Mouse (Mus musculus) lung, postnatal 25 days (tissue): ENCODE results near the gene Elavl2.
"Not testable (repeated sequence)": the region's sequence is repeated elsewhere in the genome, so short reads cannot be mapped to it uniquely, and the experiment has no call there.

Experiments used
- DNase-seq: peaks from one replicate; pipeline ENCODE4 v3.0.0; 2022; ENCODE audit warnings: low spot score

Elavl2 gene

DNA sequence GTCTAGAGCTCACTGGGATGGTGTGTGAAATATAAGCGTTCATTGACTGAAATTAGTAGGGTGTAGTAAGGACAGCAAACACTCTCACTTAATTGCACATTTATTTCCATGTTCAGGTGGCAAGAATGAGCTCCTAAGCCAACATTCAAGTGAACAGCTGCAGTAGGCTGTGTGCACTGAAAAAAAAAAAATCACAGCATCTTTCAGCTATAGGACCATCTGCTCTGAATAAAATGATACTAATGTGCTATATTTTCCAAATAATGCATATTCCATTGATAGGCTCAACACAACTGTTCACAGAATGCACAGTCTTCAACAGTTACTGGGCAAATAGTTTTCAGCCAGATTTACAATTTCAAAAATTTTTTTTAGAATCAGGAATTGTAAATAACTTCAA is 89.8 kb downstream of the Elavl2 start:
- no peak for DNase-seq

DNA sequence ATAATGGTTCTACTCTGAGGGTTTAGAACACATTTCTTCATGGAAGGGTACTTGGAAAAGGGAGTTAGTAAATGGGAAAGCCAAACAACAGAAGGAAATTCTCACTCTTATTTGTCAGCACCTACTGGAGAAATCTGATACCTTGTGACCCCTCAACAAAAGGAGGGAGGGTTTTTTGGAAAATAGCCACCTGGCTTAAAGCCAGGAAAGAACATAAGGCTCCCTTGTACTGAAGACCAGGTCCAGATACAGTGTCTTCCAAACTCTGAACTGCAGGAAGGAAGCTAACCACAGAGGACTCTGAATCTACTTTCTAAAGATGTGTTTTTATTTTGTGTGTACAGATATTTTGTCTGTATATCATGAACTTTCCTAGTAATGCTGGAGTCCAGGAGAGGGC is 102.9 kb downstream of the Elavl2 start:
- no peak for DNase-seq

- no peak for DNase-seq
These were observed 105.3 kb downstream of the Elavl2 start for GRCm38 (mm10) chr4:91295317-91295716.

DNA sequence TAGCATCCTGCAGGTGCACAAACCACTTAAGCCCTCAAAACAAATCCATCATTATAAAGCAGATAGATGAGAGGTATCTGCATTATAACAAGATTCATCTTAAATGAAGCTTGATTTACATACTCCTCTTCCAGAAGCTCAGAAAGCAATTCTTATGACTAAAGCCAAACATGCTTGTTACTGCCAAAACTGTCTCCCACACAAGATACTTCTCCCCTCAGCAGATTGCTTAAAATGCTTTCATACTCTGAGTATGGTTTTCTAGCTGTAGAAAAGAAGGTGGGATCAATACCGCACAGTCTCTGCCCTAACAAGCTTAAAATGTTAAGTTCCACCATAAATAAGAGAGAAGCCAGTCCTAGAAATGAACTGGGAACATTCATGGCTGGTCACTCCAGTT is 109.1 kb downstream of the Elavl2 start:
- DNase-seq = no peak

DNA sequence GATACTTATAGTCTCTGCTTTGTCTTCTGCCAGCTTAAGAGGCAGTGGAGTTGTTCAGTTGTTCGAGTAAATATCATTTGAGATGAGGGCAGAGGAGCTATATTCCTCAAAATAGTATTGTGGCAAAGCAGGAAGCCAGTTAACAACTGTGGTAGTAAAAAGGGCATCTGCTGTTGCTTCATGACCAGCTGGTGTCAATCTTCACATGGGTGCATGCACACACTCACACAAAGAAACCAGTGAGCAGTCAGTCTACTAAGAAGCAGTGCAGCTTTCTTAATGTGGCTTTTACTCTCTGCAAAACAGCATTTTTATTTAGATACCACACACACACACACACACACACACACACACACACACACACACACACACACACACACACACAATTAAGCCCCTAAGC is 110.2 kb downstream of the Elavl2 start:
- DNase-seq = no peak

DNA sequence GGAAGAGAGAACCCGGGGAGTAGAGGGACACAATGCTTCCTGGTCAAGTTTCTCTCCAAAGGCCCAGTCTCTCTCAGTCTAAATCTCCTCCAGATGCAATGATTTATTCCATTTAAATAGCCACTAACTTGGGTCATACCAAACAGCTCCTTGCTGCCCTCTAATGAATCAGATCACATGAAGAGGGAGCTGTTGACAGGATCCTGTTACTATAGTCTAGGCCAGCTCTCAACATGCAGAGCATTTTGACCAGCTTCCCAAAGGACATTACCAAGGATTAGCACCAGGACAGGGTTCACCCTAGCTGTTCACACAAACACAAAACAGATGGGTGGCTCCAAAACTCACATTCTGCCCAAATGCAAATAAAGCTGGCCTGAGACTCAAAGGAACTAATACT is 111.4 kb downstream of the Elavl2 start:
- no peak for DNase-seq

GRCm38 (mm10) chr4:91268390-91268789 is 132.2 kb downstream of the Elavl2 start:
- DNase-seq = no peak

DNA sequence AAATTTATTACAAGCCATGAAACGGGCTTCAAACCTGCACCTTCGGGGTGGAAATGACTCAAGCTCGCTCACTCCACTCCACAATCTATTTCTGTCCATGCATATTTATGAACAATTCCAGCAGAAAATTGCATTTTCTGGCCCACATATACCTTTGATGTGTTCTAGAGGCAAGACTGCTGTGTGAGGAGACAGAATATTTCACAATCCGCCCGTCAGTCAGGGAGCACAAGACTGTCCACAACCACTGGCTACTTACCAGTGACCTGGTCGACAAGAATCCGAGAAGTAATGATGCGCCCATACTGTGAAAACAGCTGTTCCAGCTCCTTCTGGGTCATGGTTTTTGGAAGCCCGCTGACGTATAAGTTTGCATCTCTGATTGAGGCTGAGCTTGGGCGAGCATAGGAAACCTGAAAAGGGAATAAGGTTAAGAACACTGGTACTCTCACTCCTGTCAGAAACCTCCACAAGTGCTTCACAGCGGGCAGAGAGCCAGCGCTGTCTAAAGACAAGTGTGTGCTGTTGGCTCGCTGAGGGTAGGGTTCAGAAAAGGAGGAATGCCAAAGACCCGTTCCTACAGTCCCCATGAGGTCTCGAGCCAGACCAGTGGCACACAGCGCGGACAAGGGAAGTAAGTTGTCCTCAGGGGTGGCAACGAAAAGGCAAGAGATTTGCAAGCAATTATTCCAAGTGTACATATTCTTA is 136.7 kb downstream of the Elavl2 start:
- DNase-seq = no peak

DNA sequence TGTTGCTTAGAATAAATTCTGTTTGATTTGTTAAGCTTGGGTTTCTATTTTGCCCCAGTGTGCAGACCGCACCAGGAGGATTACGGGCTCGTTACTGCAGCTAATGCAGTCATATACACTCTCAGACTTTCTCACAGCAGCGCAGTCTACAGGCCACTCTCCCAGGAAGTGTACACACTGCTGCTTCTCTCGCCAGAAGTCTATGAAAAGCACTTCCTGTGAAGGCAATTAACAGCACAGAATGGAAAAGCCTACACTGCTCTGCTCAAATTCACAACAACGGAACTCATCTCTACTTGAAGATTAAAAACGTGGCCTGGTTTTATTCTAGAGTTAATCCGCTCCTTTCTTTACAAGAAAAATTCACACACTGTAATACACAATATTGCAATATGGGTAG is 137.7 kb downstream of the Elavl2 start:
- no peak for DNase-seq

DNA sequence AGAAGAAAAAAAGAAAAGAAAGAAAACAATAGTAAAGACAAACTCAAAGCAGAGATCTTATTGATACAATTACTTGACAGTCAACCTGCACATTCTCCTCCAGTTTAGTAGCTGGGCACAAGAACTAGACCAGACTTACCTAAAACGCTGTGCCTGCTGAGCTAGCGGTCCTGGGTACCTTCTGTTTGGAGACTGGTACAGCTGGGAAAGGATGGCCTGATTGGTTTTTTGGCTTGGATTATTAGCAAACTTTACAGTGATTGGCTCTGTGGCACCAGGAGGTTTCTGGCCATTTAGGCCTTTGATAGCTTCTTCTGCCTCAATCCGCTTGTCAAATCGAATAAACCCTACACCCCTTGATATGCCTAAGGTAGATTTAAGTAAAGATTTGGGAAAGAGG is 140.0 kb downstream of the Elavl2 start:
- DNase-seq = no peak

- no peak for DNase-seq
These were observed 151.9 kb downstream of the Elavl2 start for GRCm38 (mm10) chr4:91248650-91249049.

DNA sequence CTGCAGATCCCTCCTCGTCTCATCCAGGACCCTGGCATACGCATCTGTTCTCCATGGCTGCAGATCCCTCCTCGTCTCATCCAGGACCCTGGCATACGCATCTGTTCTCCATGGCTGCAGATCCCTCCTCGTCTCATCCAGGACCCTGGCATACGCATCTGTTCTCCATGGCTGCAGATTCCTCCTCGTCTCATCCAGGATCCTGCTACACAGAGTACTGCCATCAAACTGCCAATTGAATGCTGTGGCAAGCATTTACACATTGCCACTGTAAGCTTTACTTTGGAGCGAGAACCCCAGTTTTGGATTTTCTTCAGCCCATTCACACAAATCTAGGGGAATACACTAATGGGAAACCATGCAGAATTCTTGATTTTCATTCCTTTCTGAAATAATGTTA is 155.4 kb downstream of the Elavl2 start:
- DNase-seq = not testable (repeated sequence)

DNA sequence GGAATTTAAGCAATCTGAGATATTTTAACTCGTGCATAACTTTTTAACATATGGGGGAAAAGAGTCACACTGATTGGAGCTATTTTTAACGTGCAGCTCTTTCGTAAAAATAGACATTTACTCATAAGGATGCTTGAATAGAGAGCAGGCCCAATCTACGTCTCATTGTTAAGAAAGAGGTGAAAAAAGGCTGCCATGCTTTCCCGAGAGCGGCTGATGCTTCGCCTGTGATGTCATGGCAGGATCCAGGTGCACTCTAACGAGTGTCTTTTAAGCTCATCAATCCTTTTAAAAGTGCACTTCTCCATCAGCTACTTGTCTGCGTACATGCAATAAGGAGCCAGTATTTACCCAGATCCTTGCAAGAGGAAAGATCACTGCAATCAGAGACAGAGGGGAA is 156.0 kb downstream of the Elavl2 start:
- no peak for DNase-seq

- no peak for DNase-seq
These were observed 156.7 kb downstream of the Elavl2 start for GRCm38 (mm10) chr4:91243896-91244295.

- no peak for DNase-seq
These were observed 161.7 kb downstream of the Elavl2 start for GRCm38 (mm10) chr4:91238739-91239485.

DNA sequence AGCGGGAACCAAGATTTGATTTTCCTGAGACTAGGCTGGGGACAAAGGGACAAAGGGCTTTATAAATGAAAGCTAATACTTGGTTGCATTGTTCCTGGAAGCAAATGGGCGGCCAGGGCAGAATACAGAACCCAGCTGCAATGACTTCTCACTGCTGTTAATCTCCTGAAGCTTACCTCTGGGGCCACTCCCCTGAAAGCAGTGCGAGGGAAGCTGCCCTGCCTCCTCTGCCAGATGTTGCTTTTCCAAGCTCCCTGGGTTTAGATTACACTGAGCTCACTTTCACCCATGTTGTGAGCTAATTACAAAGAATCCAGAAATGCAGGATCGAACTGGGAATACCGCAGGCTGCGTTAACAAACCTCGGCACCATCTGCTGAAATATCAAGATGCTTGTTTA is 163.6 kb downstream of the Elavl2 start:
- DNase-seq = no peak

DNA sequence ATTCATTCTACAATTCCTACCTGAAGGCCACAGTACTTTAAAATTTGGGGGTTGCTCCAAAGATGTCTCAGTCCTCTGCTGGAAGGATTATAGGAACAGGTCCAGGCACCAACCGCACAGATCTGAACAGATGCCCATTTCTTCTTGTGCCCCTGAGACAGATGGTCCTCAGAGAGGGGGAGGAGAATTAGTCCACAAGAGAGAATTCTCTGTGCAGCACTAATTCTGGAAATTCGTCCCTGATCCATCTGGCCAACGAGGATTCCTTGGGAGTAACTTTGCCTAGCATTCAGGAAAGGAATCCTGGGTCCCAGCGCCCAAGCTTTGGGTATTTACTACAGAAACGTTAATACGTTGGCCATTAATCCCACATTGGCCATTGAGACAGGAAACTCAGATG is 165.6 kb downstream of the Elavl2 start:
- no peak for DNase-seq

GRCm38 (mm10) chr4:91233599-91233998 is 167.0 kb downstream of the Elavl2 start:
- no peak for DNase-seq

DNA sequence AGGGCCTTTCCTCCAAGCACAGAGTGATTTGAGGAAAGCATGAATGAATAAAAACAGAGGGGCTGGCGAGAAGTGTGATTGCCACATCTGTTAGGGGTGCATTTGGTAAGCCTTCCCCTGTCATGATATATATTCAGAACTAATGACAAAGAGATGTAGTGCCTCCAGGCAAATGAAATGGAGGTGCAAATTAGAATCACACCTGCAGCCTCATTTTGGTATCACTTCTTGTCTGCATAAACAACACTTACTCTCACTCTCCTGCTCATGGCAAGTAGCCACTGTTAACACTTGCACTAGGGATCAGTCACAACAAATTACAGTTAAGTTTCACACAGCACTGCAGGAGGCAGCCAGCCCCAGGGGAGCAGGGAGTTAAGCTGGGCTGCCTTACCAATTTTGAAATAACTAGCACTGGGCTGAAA is 170.1 kb downstream of the Elavl2 start:
- DNase-seq = no peak

DNA sequence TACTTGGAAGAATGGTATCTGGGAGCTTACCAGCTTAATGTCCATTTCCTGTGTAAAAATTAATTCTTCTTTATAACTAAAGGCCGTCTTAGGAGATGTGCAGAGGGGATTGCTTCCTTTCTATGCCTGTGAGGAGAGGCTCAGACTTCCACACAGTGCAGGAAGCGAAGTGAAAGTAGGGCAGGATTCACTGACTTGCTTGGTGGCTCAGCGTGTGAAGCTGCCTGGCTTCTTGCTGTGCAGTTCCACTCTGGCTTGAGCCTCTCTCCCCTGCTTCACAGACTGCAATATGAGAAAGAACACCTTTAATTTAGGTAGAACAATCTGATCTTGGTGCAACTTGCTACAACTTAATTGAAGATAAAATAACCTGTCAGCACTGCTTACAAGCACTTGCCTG is 172.2 kb downstream of the Elavl2 start:
- DNase-seq = no peak

- DNase-seq = no peak
These were observed 176.8 kb downstream of the Elavl2 start for GRCm38 (mm10) chr4:91223811-91224210.

- DNase-seq = no peak
These were observed 181.3 kb downstream of the Elavl2 start for GRCm38 (mm10) chr4:91219322-91219721.

GRCm38 (mm10) chr4:91213917-91214316 is 186.7 kb downstream of the Elavl2 start:
- DNase-seq = no peak
